Mouse (Mus musculus): ENCODE results near the gene Adar.
"Not testable (repeated sequence)": the region's sequence is repeated elsewhere in the genome, so short reads cannot be mapped to it uniquely, and the experiment has no call there.

Gene Adar

GRCm38 (mm10) chr3:89798518-89798917 lies 83.7 kb downstream of the Adar start:
- no peak for DNase-seq

- no peak for DNase-seq
These were observed 84.7 kb downstream of the Adar start for GRCm38 (mm10) chr3:89799476-89799875.

- DNase-seq: not testable (repeated sequence)
These were observed 85.3 kb downstream of the Adar start for GRCm38 (mm10) chr3:89800078-89800477.

DNA sequence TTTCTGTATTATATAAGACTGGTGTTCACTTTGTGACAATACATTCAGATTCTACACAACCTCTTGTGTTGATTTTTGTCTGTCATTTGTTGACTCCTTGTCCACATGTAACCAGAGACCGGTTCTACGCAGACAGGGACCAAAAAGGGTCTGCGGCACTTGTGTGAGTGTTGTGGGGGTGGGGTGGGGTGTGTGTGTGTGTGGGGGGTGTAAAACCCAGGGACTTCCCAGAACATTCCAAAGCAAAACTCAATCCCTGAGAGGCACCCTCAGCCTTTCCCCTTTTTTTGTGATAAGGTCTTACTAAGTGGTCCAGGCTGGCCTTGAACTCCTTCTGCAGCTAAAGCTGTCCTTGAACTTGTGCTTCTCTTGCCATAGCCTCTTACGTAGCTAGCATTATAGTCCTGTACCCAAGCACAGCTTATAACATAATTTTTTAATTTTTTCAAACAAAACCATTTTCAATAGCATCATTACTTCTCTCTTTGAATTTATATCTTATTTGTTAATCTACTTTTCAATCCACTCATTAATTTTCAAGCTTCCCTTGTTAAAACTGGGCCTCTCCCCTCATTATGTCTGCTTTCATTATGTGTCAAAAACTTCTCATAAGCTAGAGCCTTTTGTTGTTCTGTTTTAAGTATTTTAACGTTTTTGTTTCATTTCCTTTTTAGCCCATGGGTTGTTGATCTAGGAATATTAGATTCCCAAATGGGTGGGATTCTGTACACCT lies 86.1 kb downstream of the Adar start:
- DNase-seq: no peak

DNA sequence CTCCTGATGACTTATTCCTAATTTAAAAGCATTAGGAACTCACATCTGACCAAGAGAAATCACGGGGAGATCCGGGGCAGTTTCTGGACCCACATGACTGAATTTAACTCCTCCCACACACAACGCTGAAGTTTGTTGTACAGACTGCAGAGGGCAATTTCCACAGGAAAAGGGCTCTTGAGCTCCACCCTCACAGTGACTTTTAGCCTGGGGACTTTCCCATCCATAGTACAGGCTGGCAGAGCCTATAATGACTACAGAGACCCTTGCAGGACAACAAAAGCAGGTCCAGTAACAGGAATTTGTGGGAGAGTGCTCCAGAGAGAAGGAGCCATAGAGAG lies 86.7 kb downstream of the Adar start:
- DNase-seq: no peak

DNA sequence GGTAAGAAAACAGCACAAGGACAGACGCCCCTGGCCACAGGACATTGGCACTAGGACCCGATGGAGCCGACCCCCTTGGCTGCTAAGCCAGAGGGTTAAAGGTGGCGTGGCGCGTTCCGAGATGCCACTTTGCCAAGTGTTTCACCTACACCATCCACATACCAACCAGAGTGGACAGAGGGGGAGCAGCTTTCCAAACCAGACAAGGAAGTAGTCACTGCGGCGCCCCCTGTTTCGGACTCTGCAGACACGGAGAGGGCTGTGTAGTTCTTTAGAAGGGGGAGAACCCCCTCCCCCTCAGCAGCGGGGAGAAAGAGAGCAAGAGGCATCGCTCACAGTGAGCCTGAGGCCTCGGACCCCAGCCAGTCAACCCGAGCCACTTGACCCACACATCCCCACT lies 88.1 kb downstream of the Adar start:
- DNase-seq: no peak
